Mouse (Mus musculus) forebrain, embryonic 14.5 days (tissue): Measurements from ENCODE around the gene Prok1. TPM values are rescaled to one million over a fixed set of nuclear protein-coding genes. Genes with fewer than 3 reads are reported as not detected.

ENCODE experiments used
- ATAC-seq: fragments of 200-750 bp; cut with Nextera tagmentation; 2 replicates; pipeline ENCODE4 v1.8.0; 2017; ENCODE audit warnings: mild to moderate bottlenecking, moderate library complexity
- DNase-seq: peaks from one replicate; pipeline ENCODE4 v3.0.0-alpha.2; 2015; ENCODE audit warnings: low spot score
- H3K27ac ChIP-seq: fragments of 300-500 bp; sonication (generic); 2 replicates; pipeline ENCODE4 v1.5.1; 2014; ENCODE audit warnings: low read depth, mild to moderate bottlenecking, control low read depth, low read length, moderate library complexity
- H3K27me3 ChIP-seq: fragments of 300-500 bp; sonication (generic); replicated peaks from 2 replicates; pipeline ENCODE4 v1.6.1; 2014; ENCODE audit warnings: low read length, control low read depth, mixed read lengths; ENCODE audit not compliant: control insufficient read depth, insufficient read depth
- H3K36me3 ChIP-seq: fragments of 300-500 bp; sonication (generic); 2 replicates; pipeline ENCODE4 v1.6.1; 2014; ENCODE audit warnings: low read length, control low read depth; ENCODE audit not compliant: control insufficient read depth, insufficient read depth
- H3K4me1 ChIP-seq: fragments of 300-500 bp; sonication (generic); 2 replicates; pipeline ENCODE4 v1.6.1; 2014; ENCODE audit warnings: antibody characterized with exemption, low read length, control low read depth; ENCODE audit not compliant: control insufficient read depth, insufficient read depth
- H3K4me2 ChIP-seq: fragments of 300-500 bp; sonication (generic); 2 replicates; pipeline ENCODE4 v1.6.1; 2014; ENCODE audit warnings: mild to moderate bottlenecking, control low read depth, low read length
- H3K4me3 ChIP-seq: fragments of 300-500 bp; sonication (generic); 2 replicates; pipeline ENCODE4 v1.5.1; 2014; ENCODE audit warnings: low read depth, low read length, control low read depth
- H3K9ac ChIP-seq: fragments of 300-500 bp; sonication (generic); 2 replicates; pipeline ENCODE4 v1.6.1; 2014; ENCODE audit warnings: mild to moderate bottlenecking, low read length, control low read depth, moderate library complexity
- H3K9me3 ChIP-seq: fragments of 300-500 bp; sonication (generic); replicated peaks from 2 replicates; pipeline ENCODE4 v1.6.1; 2016; ENCODE audit warnings: low read length, control low read depth, mixed read lengths; ENCODE audit not compliant: control insufficient read depth
- WGBS: fragments of 180-500 bp; shearing (Covaris S2); extraction: QIAGEN DNeasy Blood & Tissue Kit; methylation state at CpG from one replicate; pipeline ENCODE4 v1.1.7; 2014; 5-methylcytosine and 5-hydroxymethylcytosine counted together
- polyA plus RNA-seq: library from polyadenylated mRNA; unstranded; fragments of >200 nt; fragmentation: Nextera tagmentation; extraction: Ambion mirVana; gene quantifications from 2 replicates; pipeline ENCODE4 v1.2.1, GENCODE M21; 2014

Gene Prok1
- polyA plus RNA-seq, 1 experiment from 2014 or later: not detected

GRCm38 (mm10) chr3:107249042-107249441 lies 9.5 kb upstream of the Prok1 start:
- H3K4me2 ChIP-seq: no peak overlapping the region
- H3K9me3 ChIP-seq: no peaks in the 10 kb centered on the region
- no peak overlapping the region for H3K27ac ChIP-seq
- no peak overlapping the region for H3K9ac ChIP-seq
- no peak overlapping the region for H3K4me3 ChIP-seq
- no peak for ATAC-seq
- WGBS: 69% methylated on average over 3 of the region's 3 CpGs
- no peaks in the 10 kb centered on the region for H3K27me3 ChIP-seq
- DNase-seq: no peak
- no peaks in the 10 kb centered on the region for H3K4me1 ChIP-seq
- no peaks in the 10 kb centered on the region for H3K36me3 ChIP-seq

- no peak for DNase-seq
- no peak overlapping the region for H3K4me2 ChIP-seq
- no peak overlapping the region for H3K27ac ChIP-seq
- H3K36me3 ChIP-seq: no peaks in the 10 kb centered on the region
- no peak overlapping the region for H3K9ac ChIP-seq
- H3K9me3 ChIP-seq: no peaks in the 10 kb centered on the region
- ATAC-seq: no peak
- peaks cover under 1% of the 10 kb centered on the region for H3K4me1 ChIP-seq
- H3K27me3 ChIP-seq: no peaks in the 10 kb centered on the region
- H3K4me3 ChIP-seq: no peak overlapping the region
- WGBS: 73% methylated on average over 6 of the region's 6 CpGs
Observed at GRCm38 (mm10) chr3:107246876-107247275, 7.4 kb upstream of the Prok1 start.

GRCm38 (mm10) chr3:107241389-107242094 lies 2.0 kb upstream of the Prok1 start:
- WGBS: 11% methylated on average over 14 of the region's 14 CpGs
- no peaks in the 10 kb centered on the region for H3K27me3 ChIP-seq
- H3K27ac ChIP-seq: no peak overlapping the region
- DNase-seq (peak; percentile 74), ATAC-seq (peak; percentile 73)
- peak overlapping the region; percentile 21; the same call in 1 of the 2 replicates for H3K9ac ChIP-seq
- no peak overlapping the region for H3K4me3 ChIP-seq
- H3K9me3 ChIP-seq: no peaks in the 10 kb centered on the region
- H3K4me1 ChIP-seq: peaks cover 10% of the 10 kb centered on the region
- H3K36me3 ChIP-seq: no peaks in the 10 kb centered on the region
- peak overlapping the region; percentile 23; the same call in 1 of the 2 replicates for H3K4me2 ChIP-seq

GRCm38 (mm10) chr3:107238471-107238980 lies 981 bp downstream of the Prok1 start:
- Histone ChIP-seq H3K4me2 (no peak overlapping the region), H3K4me1 (peaks cover 10% of the 10 kb centered on the region), H3K27me3 (no peaks in the 10 kb centered on the region), H3K9ac (no peak overlapping the region), H3K4me3 (no peak overlapping the region), H3K36me3 (no peaks in the 10 kb centered on the region), H3K27ac (no peak overlapping the region), H3K9me3 (no peaks in the 10 kb centered on the region)
- WGBS: 86% methylated on average over 8 of the region's 8 CpGs
- no peak for DNase-seq
- no peak for ATAC-seq

DNA sequence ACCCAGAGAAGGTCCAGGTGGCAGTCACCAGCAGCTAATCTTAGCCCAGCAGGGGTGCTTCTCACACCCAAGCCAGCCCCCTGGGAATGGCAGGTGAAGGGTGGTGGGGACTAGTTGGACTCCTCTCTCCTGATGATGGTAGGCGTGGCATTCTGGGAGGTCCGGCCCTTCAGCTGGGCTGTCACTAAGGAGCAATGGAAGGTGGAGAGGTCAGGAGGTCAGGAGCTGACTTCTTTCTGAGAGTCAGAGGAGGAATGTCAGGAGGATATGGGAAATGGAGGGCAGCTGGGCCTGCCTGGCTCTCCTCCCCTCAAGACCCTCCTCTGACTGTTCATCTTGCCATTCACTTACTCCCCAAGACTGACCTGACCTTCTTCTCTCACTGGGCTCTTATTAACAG lies 1.5 kb downstream of the Prok1 start:
- 60% methylated on average over 2 of the region's 2 CpGs for WGBS
- DNase-seq (no peak), ATAC-seq (no peak)
- Histone ChIP-seq H3K4me3 (no peak overlapping the region), H3K4me1 (peaks cover 10% of the 10 kb centered on the region), H3K27me3 (no peaks in the 10 kb centered on the region), H3K36me3 (no peaks in the 10 kb centered on the region), H3K4me2 (no peak overlapping the region), H3K9ac (no peak overlapping the region), H3K9me3 (no peaks in the 10 kb centered on the region), H3K27ac (no peak overlapping the region)

DNA sequence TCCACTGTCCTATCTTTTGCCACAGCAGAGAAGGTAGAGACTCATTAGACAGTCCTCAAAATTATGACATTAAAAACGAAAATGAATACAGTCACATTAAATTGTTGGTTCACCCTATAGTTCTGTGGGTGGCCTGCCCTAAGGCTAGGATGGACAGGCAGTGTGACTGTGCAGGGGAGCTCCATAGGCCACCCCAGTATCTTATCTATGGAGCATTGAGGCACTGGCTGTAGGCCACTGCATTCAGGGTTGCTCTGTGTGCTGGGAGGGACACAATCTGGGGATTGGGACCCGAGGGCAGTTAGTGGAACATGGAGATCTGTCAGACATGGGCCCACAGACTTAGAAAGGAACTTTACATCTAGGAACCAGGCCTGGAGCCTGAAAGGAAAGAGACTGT lies 5.6 kb downstream of the Prok1 start:
- DNase-seq (no peak), ATAC-seq (peak; percentile 40; the same call in 1 of the 2 replicates)
- H3K4me2 ChIP-seq: no peak overlapping the region
- WGBS: 22% methylated on average over 2 of the region's 2 CpGs
- no peaks in the 10 kb centered on the region for H3K4me1 ChIP-seq
- no peak overlapping the region for H3K27ac ChIP-seq
- no peaks in the 10 kb centered on the region for H3K9me3 ChIP-seq
- no peaks in the 10 kb centered on the region for H3K27me3 ChIP-seq
- H3K36me3 ChIP-seq: no peaks in the 10 kb centered on the region
- no peak overlapping the region for H3K9ac ChIP-seq
- no peak overlapping the region for H3K4me3 ChIP-seq

- WGBS: 7% methylated on average over 11 of the region's 11 CpGs
- H3K27me3 ChIP-seq: no peaks in the 10 kb centered on the region
- no peaks in the 10 kb centered on the region for H3K4me1 ChIP-seq
- DNase-seq (peak; percentile 90), ATAC-seq (peak; percentile 64)
- H3K27ac ChIP-seq: no peak overlapping the region
- H3K9ac ChIP-seq: peak overlapping the region; percentile 3; the same call in 1 of the 2 replicates
- H3K36me3 ChIP-seq: no peaks in the 10 kb centered on the region
- H3K4me2 ChIP-seq: no peak overlapping the region
- H3K9me3 ChIP-seq: no peaks in the 10 kb centered on the region
- H3K4me3 ChIP-seq: no peak overlapping the region
Observed at GRCm38 (mm10) chr3:107233351-107233813, 6.1 kb downstream of the Prok1 start.

- no peak overlapping the region for H3K9ac ChIP-seq
- H3K4me1 ChIP-seq: no peaks in the 10 kb centered on the region
- WGBS: 69% methylated on average over 4 of the region's 4 CpGs
Observed at GRCm38 (mm10) chr3:107231202-107231601, 8.3 kb downstream of the Prok1 start.

GRCm38 (mm10) chr3:107230527-107230926 lies 9.0 kb downstream of the Prok1 start, which contains the start of gene A630076J17Rik:
TSS of gene A630076J17Rik (plus strand) at chr3:107230614.
- H3K9me3 ChIP-seq: no peaks in the 10 kb centered on the region
- 69% methylated on average over 1 of the region's 1 CpGs for WGBS
- H3K36me3 ChIP-seq: no peaks in the 10 kb centered on the region
- no peak within 1 kb of the TSS for H3K27ac ChIP-seq
- no peak for ATAC-seq
- no peak within 1 kb of the TSS for H3K9ac ChIP-seq
- H3K4me2 ChIP-seq: no peak within 1 kb of the TSS
- H3K4me1 ChIP-seq: no peaks in the 10 kb centered on the region
- DNase-seq: no peak
- H3K4me3 ChIP-seq: no peak within 1 kb of the TSS
- no peaks in the 10 kb centered on the region for H3K27me3 ChIP-seq

More at GRCm38 (mm10) chr3:107231202-107231601, 8.3 kb downstream of the Prok1 start:
- Histone ChIP-seq H3K36me3 (no peaks in the 10 kb centered on the region), H3K9me3 (no peaks in the 10 kb centered on the region), H3K4me3 (no peak overlapping the region), H3K4me2 (no peak overlapping the region), H3K27ac (no peak overlapping the region), H3K27me3 (no peaks in the 10 kb centered on the region)
- no peak for ATAC-seq
- no peak for DNase-seq
